Mouse (Mus musculus): ENCODE measurements at regions not wholly inside any gene's neighbourhood (a gene's known extent, or its start where the extent isn't known, plus 50 kb on each side); places are given as distances from the start of the nearest gene placed in this dataset.
"Not testable (repeated sequence)": the region's sequence is repeated elsewhere in the genome, so short reads cannot be mapped to it uniquely, and the experiment has no call there.

DNA sequence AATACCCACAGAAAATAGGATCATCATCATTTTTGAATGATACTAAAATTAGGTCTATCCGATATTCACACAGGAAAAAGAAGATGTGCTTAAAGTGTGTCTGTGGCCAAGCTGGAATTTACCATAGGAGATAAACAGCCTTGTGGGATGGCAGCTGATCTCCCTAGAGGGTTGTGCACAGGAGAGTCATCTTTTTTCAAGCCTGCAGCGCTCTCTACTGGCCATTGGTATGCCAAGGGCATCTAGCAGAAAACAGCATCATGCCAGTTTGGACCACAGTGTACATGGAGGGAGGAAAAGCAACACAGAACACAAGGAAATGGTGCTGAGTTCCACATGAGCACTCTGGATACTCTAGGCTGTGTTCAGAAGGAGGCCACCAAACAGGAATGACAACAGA, 74.1 kb upstream of the Diaph3 start:
- DNase-seq (ENCODE audit: low read depth): peak; percentile 54

DNA sequence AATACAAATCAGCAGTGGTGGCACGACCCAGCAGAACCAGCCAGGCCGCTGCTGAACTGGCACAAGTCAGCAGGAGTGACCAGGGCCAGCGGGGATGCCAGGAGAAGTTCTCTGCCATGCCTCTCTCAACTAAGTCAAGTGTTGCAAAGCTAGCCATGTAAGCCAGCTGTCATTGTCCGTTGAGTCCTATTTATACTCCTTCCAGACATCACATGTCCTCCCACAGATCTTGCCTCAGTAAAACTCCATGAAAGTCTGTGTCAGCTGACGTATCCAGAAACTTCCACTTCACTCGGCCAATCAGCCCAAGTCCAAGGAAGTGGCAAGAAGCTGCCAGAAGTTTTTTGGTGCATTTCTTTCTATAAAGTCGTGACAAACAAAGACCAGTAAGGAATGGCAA, 76.0 kb upstream of the Diaph3 start:
- DNase-seq (ENCODE audit: low read depth): no peak

DNA sequence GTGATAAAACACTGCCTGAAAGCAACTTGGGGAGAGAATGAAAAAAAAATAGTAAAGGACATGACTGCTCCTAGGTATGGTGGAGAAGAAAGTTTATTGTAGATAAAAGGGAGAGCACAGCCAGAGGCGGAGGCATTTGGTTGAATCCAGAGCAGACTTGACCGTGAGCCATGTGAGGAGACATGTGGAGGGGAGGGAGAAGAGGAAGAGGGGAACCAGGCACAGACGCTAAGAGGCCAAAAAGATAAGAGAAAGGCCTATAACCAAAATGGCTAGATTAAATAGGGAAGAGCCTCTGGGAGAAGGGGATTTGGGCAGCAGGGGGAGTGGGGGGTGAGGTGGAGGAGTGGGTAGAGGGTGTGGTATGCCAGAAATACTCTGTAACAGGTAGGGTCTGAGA, 78.9 kb upstream of the Diaph3 start:
- DNase-seq (ENCODE audit: low read depth): no peak

DNA sequence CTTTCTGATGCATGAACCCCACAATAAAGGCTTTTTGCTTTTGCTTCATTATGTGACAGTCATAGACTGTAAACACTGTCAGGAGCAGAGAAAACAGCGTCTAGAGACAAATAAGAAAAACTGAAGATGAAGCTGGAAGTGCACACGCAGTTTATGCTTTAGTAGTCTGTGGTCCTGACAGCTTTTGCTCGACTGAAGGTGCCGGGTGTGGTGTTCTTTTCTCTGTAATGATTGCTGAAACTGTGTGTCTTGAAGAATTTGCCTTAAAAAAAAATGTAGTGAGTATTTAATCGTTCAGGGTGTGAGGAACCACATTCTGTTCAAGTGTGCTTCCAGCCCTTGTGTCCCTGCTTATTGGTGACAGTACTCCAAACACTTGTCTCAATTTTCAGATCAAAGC, 83.8 kb upstream of the Diaph3 start:
- DNase-seq (ENCODE audit: low read depth): no peak

DNA sequence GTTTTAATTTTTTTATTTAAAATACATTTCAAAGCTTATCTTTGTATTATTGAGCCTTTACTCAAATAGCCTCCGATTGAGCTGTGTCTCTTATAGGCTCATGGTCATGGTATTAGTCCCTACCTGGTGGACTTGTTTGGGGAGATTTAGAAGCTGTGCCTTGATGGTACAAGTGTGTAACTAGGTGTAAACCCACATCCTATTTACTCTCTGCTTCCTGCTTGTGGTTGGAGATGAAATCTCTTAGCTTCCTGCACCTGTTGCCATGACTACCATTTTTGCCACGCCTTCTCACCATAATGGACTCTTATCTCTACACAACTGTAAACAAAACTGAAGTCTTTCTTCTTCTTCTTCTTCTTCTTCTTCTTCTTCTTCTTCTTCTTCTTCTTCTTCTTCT, 108.2 kb upstream of the Diaph3 start:
- no peak for DNase-seq (ENCODE audit: low read depth)

DNA sequence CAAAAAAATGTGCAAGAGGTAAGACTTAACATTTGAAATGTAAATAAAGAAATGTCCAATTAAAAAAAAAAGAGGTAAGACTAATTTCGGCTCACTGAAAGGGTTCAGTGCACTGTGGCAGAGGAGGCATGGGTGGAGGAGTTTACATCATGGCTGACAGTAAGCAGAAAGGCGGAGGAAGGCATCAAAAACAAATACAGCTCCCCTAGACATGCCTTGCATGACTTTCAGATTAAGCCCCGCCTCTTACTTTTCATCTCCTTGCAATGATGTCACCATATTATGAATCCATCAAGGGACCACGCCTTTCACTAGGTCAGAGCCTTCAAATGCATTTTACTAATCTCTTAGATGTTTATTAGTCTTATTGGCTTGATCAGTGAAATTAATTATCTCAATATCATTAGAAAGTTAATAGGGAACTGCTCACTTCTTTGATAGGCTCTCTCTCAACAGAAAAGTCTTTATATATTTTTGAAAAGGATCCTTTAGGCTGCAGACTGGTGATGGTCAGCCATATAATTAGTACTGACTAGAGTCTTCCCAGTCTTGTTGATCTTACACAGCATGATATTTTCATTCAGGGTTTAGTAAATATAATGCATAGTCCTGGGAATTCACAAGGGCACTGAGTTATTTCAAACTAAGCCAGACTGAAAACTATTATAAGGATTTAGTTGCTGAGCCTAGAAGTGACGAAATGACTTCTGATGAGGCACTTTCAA, 114.6 kb upstream of the Diaph3 start:
- DNase-seq (ENCODE audit: low read depth): no peak

DNA sequence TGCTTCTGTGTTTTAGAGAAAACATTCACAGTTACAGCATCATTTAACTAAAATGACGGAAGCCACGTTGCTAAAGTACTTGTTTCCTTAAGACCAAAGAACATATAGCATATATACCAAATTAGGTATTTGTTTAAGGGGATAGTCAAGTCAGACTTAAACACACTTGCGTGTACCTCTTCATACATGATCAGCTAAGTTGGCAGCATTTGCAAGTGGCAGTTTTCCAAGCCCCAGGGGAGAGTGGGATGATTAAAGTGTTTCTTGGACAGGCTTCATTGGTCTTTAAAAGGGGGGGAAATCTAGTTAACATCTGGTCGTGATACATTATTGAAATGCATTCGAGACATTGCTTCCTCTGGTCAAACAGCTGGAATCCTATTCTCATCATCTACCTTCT, 120.7 kb upstream of the Diaph3 start:
- no peak for DNase-seq (ENCODE audit: low read depth)

DNA sequence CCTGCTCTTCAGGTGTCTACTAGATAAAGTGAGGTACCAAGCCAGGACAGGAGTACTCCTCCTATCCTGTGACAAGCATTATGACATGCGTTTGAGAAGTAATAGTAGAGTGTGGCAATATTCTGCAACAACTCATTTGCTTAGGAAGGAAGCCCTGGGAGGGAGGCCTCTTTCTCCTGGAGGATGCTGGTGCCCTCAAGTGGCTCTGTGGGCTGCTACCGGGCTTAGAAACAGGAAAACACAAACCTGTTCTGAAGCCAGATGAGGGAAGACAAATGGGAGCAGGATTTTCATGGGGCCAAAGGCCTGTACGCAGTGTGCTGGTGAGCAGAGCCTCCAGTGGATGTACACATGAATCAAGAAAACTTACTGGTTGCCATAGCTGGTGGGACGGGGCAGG, 123.8 kb upstream of the Diaph3 start:
- no peak for DNase-seq (ENCODE audit: low read depth)

DNA sequence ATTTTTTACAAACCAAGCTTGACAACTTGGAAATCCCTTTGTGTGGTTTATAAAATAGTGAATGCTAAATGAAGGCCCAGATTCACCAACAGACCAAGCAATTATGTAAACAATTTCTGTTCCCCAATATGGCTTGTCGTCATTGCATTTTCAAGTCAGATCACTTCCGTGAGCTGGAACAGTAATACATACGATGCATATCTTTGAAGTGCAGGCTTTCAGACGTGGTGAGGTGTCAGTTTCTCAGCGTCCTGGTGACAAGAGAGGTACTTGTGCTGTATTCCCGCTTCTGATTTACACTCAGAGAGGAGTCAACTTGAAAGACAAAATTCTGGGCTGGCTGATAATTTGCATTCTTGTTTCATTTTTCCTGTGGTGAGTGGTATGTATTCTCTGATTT, 125.3 kb upstream of the Diaph3 start:
- DNase-seq (ENCODE audit: low read depth): no peak

DNA sequence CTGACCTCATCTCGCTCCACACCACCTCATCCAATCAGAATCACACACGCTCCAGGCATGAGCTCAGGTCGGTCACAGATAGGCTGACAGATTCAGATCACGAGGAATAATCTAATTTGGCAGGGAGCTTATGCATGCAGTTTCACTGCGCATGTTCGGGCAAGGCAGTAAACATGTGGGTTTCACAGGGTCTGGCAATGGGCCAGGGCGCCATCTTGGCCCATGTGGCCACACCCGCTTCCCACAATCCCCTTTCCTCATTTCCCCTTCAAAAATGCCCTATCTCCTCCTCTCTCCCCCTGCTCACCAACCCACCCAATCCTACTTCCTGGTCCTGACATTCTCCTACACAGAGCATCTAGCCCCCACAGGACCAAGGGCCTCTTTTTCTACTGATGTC, 127.2 kb upstream of the Tdrd3 start:
- not testable (repeated sequence) for DNase-seq (ENCODE audit: low read depth)

DNA sequence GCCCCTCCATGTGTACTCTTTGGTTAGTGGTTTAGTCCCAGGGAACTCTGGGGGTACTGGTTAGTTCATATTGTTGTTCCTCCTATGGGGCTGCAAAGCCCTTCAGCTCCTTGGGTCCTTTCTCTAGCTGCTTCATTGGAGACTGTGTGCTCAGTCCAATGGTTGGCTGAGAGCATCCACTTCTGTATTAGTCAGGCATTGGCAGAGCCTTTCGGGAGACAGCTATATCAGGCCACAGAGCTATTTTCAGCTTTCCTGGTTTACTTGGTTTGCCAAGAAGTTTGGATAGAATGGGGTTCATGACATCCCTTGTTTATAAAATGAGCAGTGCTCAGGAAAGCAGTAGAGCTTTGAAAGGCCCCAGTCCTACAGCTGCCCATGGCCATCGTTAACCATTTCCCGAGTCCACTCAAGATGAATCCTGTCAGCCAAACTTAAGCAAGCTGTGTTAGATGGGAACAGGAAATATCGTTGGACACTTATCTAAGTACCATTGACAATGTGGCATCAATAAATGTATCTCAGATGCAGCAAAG, 126.7 kb upstream of the Tdrd3 start:
- no peak for DNase-seq (ENCODE audit: low read depth)

DNA sequence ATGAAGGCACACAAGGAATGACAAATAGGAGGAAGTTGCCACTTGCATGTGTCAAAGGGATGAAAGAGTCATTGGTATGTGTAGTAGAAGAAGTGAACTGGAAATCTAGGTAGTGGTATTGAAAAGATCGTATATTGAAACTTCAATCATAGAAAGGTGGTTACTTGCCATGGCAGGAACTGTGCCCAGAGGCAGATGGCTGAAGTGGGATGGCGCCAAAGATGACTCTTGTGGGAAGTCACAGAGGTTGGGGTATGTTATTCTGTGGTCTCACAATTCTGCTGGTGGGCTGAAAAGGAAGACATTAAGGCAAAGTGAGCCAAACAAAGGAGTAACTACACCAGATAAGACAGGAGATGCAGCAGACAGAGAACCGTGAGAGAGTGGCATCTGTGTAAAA, 121.2 kb upstream of the Tdrd3 start:
- DNase-seq (ENCODE audit: low read depth): no peak

DNA sequence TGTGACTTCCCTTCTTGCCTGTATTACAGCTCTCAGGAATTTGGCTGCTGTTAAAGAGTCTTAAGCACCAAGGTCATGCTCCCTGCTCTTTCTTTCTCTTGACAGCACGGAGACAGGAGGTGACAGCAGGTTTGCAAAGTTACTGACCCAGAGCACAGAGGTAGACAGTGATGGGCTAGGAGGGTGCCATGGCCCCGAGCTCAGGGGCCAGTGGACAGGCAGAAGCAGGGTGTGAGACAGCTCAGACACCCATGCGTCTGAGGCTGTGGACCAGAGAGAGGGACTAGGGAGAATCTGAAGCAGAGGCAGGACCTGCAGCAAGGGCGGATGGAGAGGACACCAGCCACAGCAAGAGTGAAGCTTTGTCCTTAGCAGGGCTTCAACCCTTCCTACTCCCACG, 119.3 kb upstream of the Tdrd3 start:
- DNase-seq (ENCODE audit: low read depth): no peak

DNA sequence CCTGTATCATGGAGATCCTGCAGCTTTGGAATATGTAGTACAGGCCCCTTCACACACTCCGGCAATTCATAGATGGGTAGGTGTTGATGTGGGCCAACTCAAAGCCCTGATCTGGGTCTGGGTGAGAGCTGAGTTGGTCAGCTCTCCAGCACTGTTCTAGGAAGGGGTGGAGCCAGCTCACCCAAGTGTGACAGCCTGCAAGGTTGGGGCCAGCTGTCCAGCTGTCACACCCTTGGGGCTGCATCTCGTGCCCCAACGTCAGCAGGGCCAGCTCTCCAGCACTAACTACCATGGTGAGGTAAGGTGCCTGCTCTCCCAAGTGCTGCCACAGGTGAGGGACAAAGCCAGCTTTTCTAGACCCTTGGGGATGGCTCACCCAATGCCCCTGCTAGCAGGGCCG, 115.6 kb upstream of the Tdrd3 start:
- no peak for DNase-seq (ENCODE audit: low read depth)

DNA sequence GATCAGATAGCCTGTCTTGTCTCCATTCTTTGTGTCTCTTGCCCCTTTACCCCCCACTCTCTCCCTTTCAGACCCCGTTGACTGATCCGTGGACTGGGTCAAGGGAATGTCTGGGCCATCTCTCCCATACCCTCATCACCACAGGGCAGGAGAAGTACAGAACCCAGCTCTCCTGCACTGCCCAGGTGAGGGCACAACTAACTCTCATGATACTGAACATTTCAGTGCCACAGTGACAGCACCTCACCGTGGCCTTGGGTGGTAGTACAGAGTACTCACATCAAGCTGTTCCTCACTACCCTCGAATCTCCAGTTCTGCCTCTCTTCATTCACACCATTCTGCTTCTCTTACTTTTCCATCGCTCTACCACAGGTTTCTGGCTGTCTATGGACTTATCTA, 114.9 kb upstream of the Tdrd3 start:
- DNase-seq (ENCODE audit: low read depth): no peak

DNA sequence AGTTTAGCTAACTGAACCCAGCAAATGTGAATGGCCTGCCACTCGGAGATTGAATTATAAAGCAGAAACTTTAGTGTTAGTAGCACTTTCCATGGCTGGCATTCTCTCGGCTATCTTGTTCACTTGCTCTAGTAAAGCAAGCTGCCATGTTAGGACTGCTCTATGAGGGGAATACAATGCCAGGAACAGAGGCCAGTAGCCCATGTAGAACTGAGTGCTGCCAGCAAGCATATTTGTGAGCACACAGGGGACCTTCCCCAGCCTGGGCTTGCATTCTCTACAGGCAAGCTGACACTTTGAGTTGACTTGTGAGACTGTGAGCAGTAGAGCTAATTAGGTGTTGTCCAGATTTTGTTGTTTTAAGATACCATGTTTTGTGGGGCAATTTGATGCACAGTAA, 111.0 kb upstream of the Tdrd3 start:
- no peak for DNase-seq (ENCODE audit: low read depth)

DNA sequence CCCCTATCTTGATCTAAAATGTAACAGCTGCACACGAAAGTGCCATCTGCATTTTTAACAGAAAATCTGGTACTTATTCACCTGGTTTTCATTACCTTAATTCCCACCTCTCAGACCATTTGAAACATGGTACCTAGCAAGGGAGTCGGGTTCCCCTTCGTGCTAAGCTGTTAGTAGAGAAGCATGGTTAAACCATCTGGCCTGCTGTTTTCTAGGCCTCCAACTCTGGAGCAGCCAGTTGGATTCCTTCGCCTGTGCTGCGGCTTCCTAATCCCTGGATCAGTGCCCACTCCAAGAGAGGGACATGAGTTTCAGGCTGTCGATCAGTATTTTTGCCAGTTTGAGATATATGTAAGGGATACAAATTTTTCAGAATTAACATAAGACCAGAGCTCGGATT, 110.4 kb upstream of the Tdrd3 start:
- DNase-seq (ENCODE audit: low read depth): no peak

DNA sequence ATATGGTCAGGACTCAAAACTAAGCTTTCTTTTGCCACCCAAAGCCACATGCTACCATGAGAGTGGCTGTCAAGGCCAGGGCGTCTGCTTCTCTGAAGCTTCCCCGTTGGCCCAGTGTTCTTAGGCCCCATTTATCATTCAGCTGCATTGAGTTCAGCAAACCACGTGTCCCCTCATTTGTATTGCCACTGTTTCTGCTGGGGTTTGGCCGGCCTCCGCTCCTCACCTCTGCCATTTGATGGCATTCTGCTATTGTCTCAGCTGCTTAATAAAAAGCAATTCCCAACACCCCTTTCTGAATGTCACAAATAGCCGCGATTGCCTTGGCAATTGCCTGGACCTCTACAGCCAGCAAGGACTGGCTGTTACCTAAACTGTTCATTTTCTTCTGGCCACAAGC, 108.4 kb upstream of the Tdrd3 start:
- DNase-seq (ENCODE audit: low read depth): no peak

DNA sequence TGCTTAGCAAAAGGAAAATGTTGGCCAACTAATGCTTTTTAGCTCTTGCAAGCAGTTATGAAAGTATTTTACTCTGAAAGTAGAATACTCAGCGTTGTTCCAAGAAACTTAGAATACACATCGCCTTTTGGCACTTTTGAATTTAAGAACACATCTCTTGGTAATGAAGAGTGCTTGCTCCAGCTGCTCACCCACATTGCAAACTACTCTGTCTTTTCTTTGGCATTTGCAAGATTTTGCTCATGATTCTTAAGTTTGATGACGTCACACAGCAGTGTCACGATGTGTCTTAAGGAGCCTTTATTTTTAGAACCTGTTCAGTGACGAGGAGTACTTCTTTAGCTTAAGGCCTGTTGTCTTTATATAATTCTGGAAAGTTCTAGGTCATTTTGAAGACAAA, 104.1 kb upstream of the Tdrd3 start:
- DNase-seq (ENCODE audit: low read depth): no peak

DNA sequence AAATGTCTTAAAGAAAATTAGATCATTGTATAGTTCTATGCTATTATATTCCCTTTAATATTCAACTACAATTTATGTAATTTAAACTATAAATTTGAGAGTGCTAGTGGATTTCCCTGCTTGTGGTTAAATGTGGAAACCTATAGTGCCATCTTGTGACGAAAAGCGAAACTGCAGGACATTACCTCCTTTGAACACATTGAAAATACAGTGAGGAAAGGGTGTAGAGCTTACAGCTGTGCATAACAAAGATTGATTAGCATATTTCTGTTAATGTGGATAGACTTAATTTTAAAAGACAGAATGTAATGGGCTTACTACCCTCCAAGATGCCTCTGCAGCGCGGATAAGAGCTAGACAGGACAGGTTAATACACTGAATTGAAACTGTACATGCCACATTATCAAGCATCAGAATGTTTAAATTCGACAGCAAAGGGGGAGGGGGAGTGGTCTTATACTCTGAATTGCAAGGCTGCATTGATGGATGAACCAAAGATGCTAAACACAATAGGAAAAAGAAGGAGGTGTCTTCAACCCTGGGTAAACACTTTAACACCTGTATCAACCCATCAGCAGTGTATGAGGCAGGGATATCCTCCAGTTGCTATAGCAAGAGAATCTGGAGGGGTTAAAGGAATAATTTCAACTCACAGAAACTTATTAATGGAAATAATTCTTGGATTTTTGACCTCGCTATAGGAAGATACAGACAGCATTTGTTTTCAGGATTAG, 101.3 kb upstream of the Tdrd3 start:
- DNase-seq (ENCODE audit: low read depth): peak; percentile 48

DNA sequence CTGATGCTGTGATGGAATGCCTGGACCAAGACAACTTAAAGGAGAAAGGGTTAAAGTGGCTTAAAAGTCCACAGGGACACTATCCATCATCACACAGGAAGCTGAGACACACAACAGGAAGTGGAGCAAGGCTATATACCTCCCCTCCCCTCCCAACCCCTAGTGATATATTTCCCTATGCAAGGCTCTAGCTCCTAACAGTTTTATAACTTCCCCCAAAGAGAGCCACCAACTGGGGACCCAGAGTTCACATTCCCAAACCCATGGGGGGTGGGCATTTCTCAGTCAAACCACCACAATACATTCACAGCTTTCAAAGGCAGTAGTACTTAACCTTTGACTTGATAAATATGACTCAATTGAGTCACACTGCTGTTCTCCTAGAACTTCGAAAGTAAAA, 88.6 kb upstream of the Tdrd3 start:
- DNase-seq (ENCODE audit: low read depth): no peak

DNA sequence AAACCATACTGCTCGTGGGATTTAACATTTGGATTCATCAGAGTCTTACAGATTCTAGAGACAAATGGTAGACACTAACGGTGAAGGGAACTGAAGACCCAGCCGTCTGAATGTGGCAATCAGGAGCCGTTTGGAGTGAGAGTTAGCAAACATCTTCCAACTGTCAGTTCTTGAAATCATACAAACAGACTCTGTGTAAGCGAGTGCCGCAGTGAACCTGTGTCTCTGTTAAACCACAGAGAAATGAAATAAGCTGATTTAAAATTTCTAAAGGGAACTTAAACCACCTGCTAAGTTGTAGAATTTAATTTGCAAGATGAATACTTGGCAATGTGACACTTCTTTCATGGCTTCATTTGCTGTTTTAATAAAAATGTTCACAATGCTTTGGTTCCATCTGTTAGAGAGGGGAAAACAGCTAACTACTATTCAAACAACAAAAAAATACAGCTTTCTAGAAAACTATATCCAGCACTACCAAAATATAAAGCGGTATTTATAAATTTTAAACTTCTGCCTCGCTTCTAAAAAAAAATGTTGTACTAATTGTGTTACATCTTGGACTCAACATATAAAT, 78.4 kb upstream of the Tdrd3 start:
- DNase-seq (ENCODE audit: low read depth): no peak

DNA sequence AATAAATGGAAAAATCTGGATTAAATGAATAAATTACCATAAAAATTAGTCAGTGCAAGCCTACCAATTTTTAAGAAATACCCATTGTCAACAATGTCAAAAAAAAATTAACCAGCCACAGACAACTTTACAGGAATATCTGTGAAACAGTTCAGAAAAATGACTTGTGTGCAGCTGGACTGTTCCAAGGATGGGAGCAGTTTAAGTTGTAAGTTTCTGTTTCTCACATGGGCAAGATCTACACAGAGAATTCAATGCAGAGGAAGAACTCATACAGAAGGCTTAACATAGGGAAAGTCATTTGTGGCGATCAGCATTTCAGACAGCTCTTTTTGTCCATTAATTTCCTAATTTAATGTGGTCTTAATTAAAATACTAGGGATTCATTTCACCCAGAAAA, 71.9 kb upstream of the Tdrd3 start:
- no peak for DNase-seq (ENCODE audit: low read depth)
